Mouse (Mus musculus): ENCODE results near the gene Gm49510.

The Gm49510 gene

GRCm38 (mm10) chr15:78915660-78916017 lies 16.2 kb downstream of the Gm49510 start:
- DNase-seq (ENCODE audit: low spot score): peak; percentile 83

- DNase-seq (ENCODE audit: low spot score): no peak
Measured at GRCm38 (mm10) chr15:78916052-78916826, 16.8 kb downstream of the Gm49510 start.

GRCm38 (mm10) chr15:78918126-78918525 lies 18.7 kb downstream of the Gm49510 start:
- DNase-seq (ENCODE audit: low spot score): no peak

- DNase-seq (ENCODE audit: low spot score): no peak
Measured at GRCm38 (mm10) chr15:78919914-78920313, 20.4 kb downstream of the Gm49510 start.

GRCm38 (mm10) chr15:78922700-78923099 lies 23.2 kb downstream of the Gm49510 start:
- no peak for DNase-seq (ENCODE audit: low spot score)

GRCm38 (mm10) chr15:78923585-78923984 lies 24.1 kb downstream of the Gm49510 start:
- DNase-seq (ENCODE audit: low spot score): no peak

GRCm38 (mm10) chr15:78925129-78925528 lies 25.7 kb downstream of the Gm49510 start:
- peak; percentile 38 for DNase-seq (ENCODE audit: low spot score)

- peak; percentile 94 for DNase-seq (ENCODE audit: low spot score)
Measured at GRCm38 (mm10) chr15:78926021-78926919, 26.8 kb downstream of the Gm49510 start, which contains the start of gene Lgals1. Gene Lgals1, plus strand, starts transcription at chr15:78926725.

GRCm38 (mm10) chr15:78927021-78927787 lies 27.7 kb downstream of the Gm49510 start:
- peak; percentile 86 for DNase-seq (ENCODE audit: low spot score)

GRCm38 (mm10) chr15:78927788-78928457 lies 28.5 kb downstream of the Gm49510 start:
- peak; percentile 82 for DNase-seq (ENCODE audit: low spot score)

GRCm38 (mm10) chr15:78928539-78928938 lies 29.1 kb downstream of the Gm49510 start:
- no peak for DNase-seq (ENCODE audit: low spot score)

- DNase-seq (ENCODE audit: low spot score): no peak
Measured at GRCm38 (mm10) chr15:78930192-78930706, 30.8 kb downstream of the Gm49510 start.

GRCm38 (mm10) chr15:78930801-78931426 lies 31.4 kb downstream of the Gm49510 start:
- no peak for DNase-seq (ENCODE audit: low spot score)

- peak; percentile 66 for DNase-seq (ENCODE audit: low spot score)
Measured at GRCm38 (mm10) chr15:78931577-78931976, 32.1 kb downstream of the Gm49510 start.

GRCm38 (mm10) chr15:78934784-78935320 lies 35.4 kb downstream of the Gm49510 start, which contains the start of gene Nol12:
Gene Nol12, plus strand, starts transcription at chr15:78934933.
- DNase-seq (ENCODE audit: low spot score): peak; percentile 90

- DNase-seq (ENCODE audit: low spot score): no peak
Measured at GRCm38 (mm10) chr15:78936403-78936802, 36.9 kb downstream of the Gm49510 start.

GRCm38 (mm10) chr15:78937311-78937710 lies 37.8 kb downstream of the Gm49510 start:
- DNase-seq (ENCODE audit: low spot score): no peak

- DNase-seq (ENCODE audit: low spot score): no peak
Measured at GRCm38 (mm10) chr15:78937963-78938362, 38.5 kb downstream of the Gm49510 start.

GRCm38 (mm10) chr15:78940325-78940724 lies 40.9 kb downstream of the Gm49510 start:
- no peak for DNase-seq (ENCODE audit: low spot score)

- peak; percentile 79 for DNase-seq (ENCODE audit: low spot score)
Measured at GRCm38 (mm10) chr15:78942663-78943062, 43.2 kb downstream of the Gm49510 start.
